Mouse (Mus musculus): ENCODE measurements around the gene H6pd.

DNA sequence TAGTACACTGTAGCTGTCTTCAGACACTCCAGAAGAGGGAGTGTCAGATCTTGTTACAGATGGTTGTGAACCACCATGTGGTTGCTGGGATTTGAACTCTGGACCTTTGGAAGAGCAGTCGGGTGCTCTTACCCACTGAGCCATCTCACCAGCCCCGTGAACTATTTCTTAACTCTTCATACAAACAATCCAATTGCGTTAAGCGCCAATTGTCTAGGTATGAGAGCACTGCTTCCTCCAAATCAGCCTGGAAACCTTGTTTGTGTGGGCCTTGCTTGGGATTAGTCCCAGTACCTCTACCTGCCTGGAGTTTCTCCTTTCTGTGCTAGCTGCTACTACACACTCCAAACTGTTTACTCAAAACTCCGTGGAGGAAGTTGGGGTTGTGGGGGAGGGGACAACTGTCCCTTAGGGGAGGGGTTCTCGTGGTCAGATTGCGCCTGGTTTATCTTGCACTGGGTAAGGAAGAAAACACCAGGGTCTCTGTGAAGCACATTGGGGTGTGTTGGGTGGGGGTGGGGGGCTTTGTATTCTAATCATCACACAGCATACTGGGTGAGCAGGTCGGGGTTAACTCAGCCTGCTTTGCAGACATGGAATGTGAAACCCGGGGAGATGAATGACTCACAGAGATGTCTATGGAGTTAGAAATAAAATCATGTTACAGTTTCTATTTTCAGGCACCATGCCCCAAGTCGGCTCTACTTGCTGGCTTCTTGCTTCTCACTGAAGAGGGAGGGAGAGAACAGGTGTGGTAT lies 2.9 kb upstream of the H6pd start:
- TF ChIP-seq NELFE (IDR thresholded peaks at IDR 0.05; ENCODE audit: low read depth, low read length) (no peak), CTCF (conservative IDR thresholded peaks at IDR 0.05 in 1 of 2, IDR thresholded peaks at IDR 0.05 in 1 of 2; ENCODE audit: low read depth in 2 of 2, low read length in 2 of 2) (no peak), POLR2A (IDR thresholded peaks at IDR 0.05; ENCODE audit: low read depth, low read length) (no peak), EP300 (IDR thresholded peaks at IDR 0.05; ENCODE audit: low read length) (no peak), MEF2A (IDR thresholded peaks at IDR 0.05; ENCODE audit: borderline replicate concordance, low read depth, low read length) (no peak), ZNF384 (IDR thresholded peaks at IDR 0.05; ENCODE audit: low read depth, low read length) (no peak), ZKSCAN1 (IDR thresholded peaks at IDR 0.05; ENCODE audit: borderline replicate concordance, low read depth, low read length) (no peak), BHLHE40 (IDR thresholded peaks at IDR 0.05; ENCODE audit: low read depth, low read length) (no peak), MAX (IDR thresholded peaks at IDR 0.05; ENCODE audit: low read length) (no peak)

Measured in CH12.LX (cell line).